Comparison of ENCODE assay signal across 7 mouse cellular contexts in genomic region chr3:108911081-108911547, GRCm38 (mm10). TPM values are rescaled to one million over a fixed set of nuclear protein-coding genes. Genes with fewer than 3 reads are reported as not detected.
A peak's percentile ranks its signal among the peaks of the same experiment; 100 is the strongest.
DNase-seq lines count a peak whose midpoint lies in the region; ATAC-seq and TF ChIP-seq lines count a peak whose summit lies in the region.

No protein-coding gene starts in this region.

- intact Hi-C loops in gastrocnemius, adult 2 months (cut with DNase I) = loop anchor here (5.0 to 10.0 kb wide), 3 partner anchors 59 to 1341 kb away; partner anchors contain the start of gene Prmt6

- peak; percentile 91 for DNase-seq in T-cell, adult 2 months (ENCODE audit: low spot score)
- peak; percentile 57 for DNase-seq in gastrocnemius, adult 2 months
- DNase-seq in induced T-regulatory cell, adult 2 months (ENCODE audit: low read depth) = peak; percentile 94
- DNase-seq in limb, embryonic 10.5 days (ENCODE audit: low spot score) = no peak
- no peak for DNase-seq in midbrain, embryonic 11.5 days (ENCODE audit: low spot score, missing footprints)
- DNase-seq in spleen, adult 12 weeks (ENCODE audit: low spot score) = peak; percentile 67

- peak overlapping the region; percentile 98 for H3K4me2 ChIP-seq in midbrain, embryonic 11.5 days

- no peaks in the 10 kb centered on the region for H3K9me3 ChIP-seq in limb, embryonic 10.5 days (replicated peaks)
- H3K9me3 ChIP-seq in midbrain, embryonic 11.5 days (ENCODE audit: control insufficient read depth, low read length) = no peaks in the 10 kb centered on the region

- H3K9ac ChIP-seq in midbrain, embryonic 11.5 days (ENCODE audit: low read length) = peak overlapping the region; percentile 84

- ATAC-seq in common myeloid progenitor, adult 5-6 weeks (replicated peaks; ENCODE audit: low read depth, poor library complexity, severe bottlenecking) = peak; percentile 67
- ATAC-seq in midbrain, embryonic 11.5 days (ENCODE audit: low FRiP score) = peak; percentile 89

- peak overlapping the region; percentile 96 for H3K27ac ChIP-seq in gastrocnemius, adult 2 months
- peak overlapping the region; percentile 97 for H3K27ac ChIP-seq in limb, embryonic 10.5 days
- peak overlapping the region; percentile 91 for H3K27ac ChIP-seq in midbrain, embryonic 11.5 days (ENCODE audit: low read depth, low read length)

- H3K27me3 ChIP-seq in limb, embryonic 10.5 days (ENCODE audit: low read depth, poor library complexity, severe bottlenecking) = no peaks in the 10 kb centered on the region
- no peaks in the 10 kb centered on the region for H3K27me3 ChIP-seq in midbrain, embryonic 11.5 days (ENCODE audit: control insufficient read depth, insufficient read depth, low read length)

- peak overlapping the region; percentile 87 for H3K4me3 ChIP-seq in gastrocnemius, adult 2 months
- peak overlapping the region; percentile 97 for H3K4me3 ChIP-seq in limb, embryonic 10.5 days
- H3K4me3 ChIP-seq in midbrain, embryonic 11.5 days (ENCODE audit: low read depth, low read length) = peak overlapping the region; percentile 99

- peaks cover 10% of the 10 kb centered on the region for H3K4me1 ChIP-seq in limb, embryonic 10.5 days
- H3K4me1 ChIP-seq in midbrain, embryonic 11.5 days (ENCODE audit: control insufficient read depth, insufficient read depth, low read length) = peaks cover 10% of the 10 kb centered on the region

- peaks cover 25% of the 10 kb centered on the region for H3K36me3 ChIP-seq in limb, embryonic 10.5 days
- peaks cover 3% of the 10 kb centered on the region for H3K36me3 ChIP-seq in midbrain, embryonic 11.5 days (ENCODE audit: control insufficient read depth, insufficient read depth, low read length)

- TF ChIP-seq CTCF in gastrocnemius, adult 2 months (IDR thresholded peaks at IDR 0.05) = peak; percentile 41

- under 1% methylated on average over 44 of the region's 44 CpGs for WGBS in limb, embryonic 10.5 days
- WGBS in midbrain, embryonic 11.5 days = under 1% methylated on average over 44 of the region's 44 CpGs

RNA-seq across cellular contexts. Expression of gene Prpf38b, which starts 0.4 kb away (rescaled TPM):
- 293 and 352 TPM in 2 replicates for total RNA-seq in common myeloid progenitor, adult 5-6 weeks (2017)
- 10 to 100 TPM; 17.6 to 18.7 TPM for total RNA-seq in gastrocnemius, adult 2 months (2021)
- 69.9 and 72.6 TPM in 2 replicates for polyA plus RNA-seq in limb, embryonic 10.5 days (2016; fragmentation: Nextera tagmentation; extraction: Ambion mirVana)
- 61.1 and 74.3 TPM in 2 replicates for polyA plus RNA-seq in midbrain, embryonic 11.5 days (2014; fragmentation: Nextera tagmentation; extraction: Ambion mirVana)

RNA-seq across cellular contexts. Expression of gene Fndc7, which starts 21.3 kb away (rescaled TPM):
- 0.37 TPM in 1 of 2 replicates, not detected in the other for total RNA-seq in common myeloid progenitor, adult 5-6 weeks (2017)
- under 1 TPM in 1 of 2 experiments, not detected in 1; 0.06 TPM for total RNA-seq in gastrocnemius, adult 2 months (2021)
- polyA plus RNA-seq in limb, embryonic 10.5 days (2016; fragmentation: Nextera tagmentation; extraction: Ambion mirVana) = 0.14 TPM in 1 of 2 replicates, not detected in the other
- 0.11 TPM in 1 of 2 replicates, not detected in the other for polyA plus RNA-seq in midbrain, embryonic 11.5 days (2014; fragmentation: Nextera tagmentation; extraction: Ambion mirVana)

RNA-seq across cellular contexts. Expression of gene Henmt1, which starts 28.6 kb away (rescaled TPM):
- total RNA-seq in common myeloid progenitor, adult 5-6 weeks (2017) = not detected in 2 replicates
- total RNA-seq in gastrocnemius, adult 2 months (2021) = not detected
- 0.48 and 0.88 TPM in 2 replicates for polyA plus RNA-seq in limb, embryonic 10.5 days (2016; fragmentation: Nextera tagmentation; extraction: Ambion mirVana)
- polyA plus RNA-seq in midbrain, embryonic 11.5 days (2014; fragmentation: Nextera tagmentation; extraction: Ambion mirVana) = 0.54 and 0.56 TPM in 2 replicates

RNA-seq across cellular contexts. Expression of gene Gm9857, which starts 29.1 kb away (rescaled TPM):
- total RNA-seq in common myeloid progenitor, adult 5-6 weeks (2017) = not detected in 2 replicates
- total RNA-seq in gastrocnemius, adult 2 months (2021) = not detected
- polyA plus RNA-seq in limb, embryonic 10.5 days (2016; fragmentation: Nextera tagmentation; extraction: Ambion mirVana) = not detected in 2 replicates
- not detected in 2 replicates for polyA plus RNA-seq in midbrain, embryonic 11.5 days (2014; fragmentation: Nextera tagmentation; extraction: Ambion mirVana)

Comparison
In these comparisons a context has a peak if more than half of its experiments do, and no peak if none do; other contexts are left out.
1. DNase-seq: peak in T-cell, adult 2 months (single experiment), gastrocnemius, adult 2 months (single experiment), induced T-regulatory cell, adult 2 months (single experiment) and spleen, adult 12 weeks (single experiment); none in limb, embryonic 10.5 days (single experiment) and midbrain, embryonic 11.5 days (single experiment).
2. RNA of gene Prpf38b, which starts 0.4 kb away (total RNA-seq): 293 to 352 TPM in common myeloid progenitor, adult 5-6 weeks; 17.6 to 18.7 TPM in gastrocnemius, adult 2 months; every median in the first group is over 10 times any median in the second.
3. Peak in every context shown above with its lines, with median percentiles within 50 percentile points of each other: H3K27ac ChIP-seq and H3K4me3 ChIP-seq.